Comparison of ENCODE assay signal across 12 mouse cellular contexts in the genomic region with DNA sequence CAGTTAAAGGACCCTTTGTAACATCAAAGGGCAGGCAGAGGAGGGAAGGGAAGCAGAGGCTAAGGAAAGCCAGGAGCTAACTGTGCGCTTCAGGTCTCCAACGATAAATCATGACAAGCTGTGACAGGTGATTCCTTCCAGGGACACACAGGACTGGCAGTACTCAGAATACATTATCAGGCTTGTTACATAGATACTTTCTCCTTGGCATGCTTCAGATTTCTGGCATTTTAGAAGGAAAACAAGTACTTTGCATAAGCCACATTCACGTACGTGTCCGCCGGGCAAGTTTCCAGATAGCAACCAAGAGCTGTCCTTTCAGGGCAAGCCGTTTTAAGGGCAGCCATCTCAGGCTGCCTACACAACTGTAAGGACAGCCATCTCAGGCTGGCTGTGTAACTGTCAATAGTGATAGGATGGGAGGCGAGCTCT. TPM values are rescaled to one million over a fixed set of nuclear protein-coding genes. Genes with fewer than 3 reads are reported as not detected.
A peak's percentile ranks its signal among the peaks of the same experiment; 100 is the strongest.
DNase-seq lines count a peak whose midpoint lies in the region; ATAC-seq lines count a peak whose summit lies in the region.
"Had no signal": no experiment of that assay in that cellular context is flagged by ENCODE, and none has a peak within 500 bp of the region (broad histone marks: within the 10 kb centered on the region; RNA-seq: fewer than 3 reads in every experiment).

No protein-coding gene starts in this region.

- peak; percentile 21 to 28 for DNase-seq in cerebellum, postnatal 14 days
- DNase-seq in cerebellum, adult 9-10 months: no peak
- DNase-seq in kidney, postnatal 36 days: peak; percentile 6 to 18
- DNase-seq in kidney, adult 11 months: no peak
- DNase-seq in embryo, embryonic 10 days (ENCODE audit: low spot score): peak; percentile 59
- peak; percentile 22 for DNase-seq in hindlimb bud, embryonic 11.5 days (ENCODE audit: extremely low spot score, low read depth, low spot score)
- DNase-seq in thymus, postnatal 14 days: no peak
- DNase-seq: cerebellum, postnatal 36 days; layer of hippocampus, adult 9-11 months had no signal

- ATAC-seq in erythroblast, adult 5-6 weeks (replicated peaks; ENCODE audit: low FRiP score, poor library complexity, severe bottlenecking): no peak
- ATAC-seq: forebrain, embryonic 13.5 days had no signal

RNA-seq across cellular contexts. Expression of gene Tgm3, which starts 56.9 kb away (rescaled TPM):
- 0.63 and 2.3 TPM in 2 replicates for total RNA-seq in erythroblast, adult 5-6 weeks (2015; ENCODE audit: low replicate concordance)
- total RNA-seq in erythroblast, adult 5-6 weeks (2017; ENCODE audit: low replicate concordance): 0.28 TPM in 1 of 2 replicates, not detected in the other
- total RNA-seq: liver, adult 2 months had no signal

Comparison
In these comparisons a context has a peak if more than half of its experiments do, and no peak if none do; other contexts are left out.
1. DNase-seq: peak in cerebellum, postnatal 14 days (2 of 2), kidney, postnatal 36 days (2 of 2), embryo, embryonic 10 days (single experiment) and hindlimb bud, embryonic 11.5 days (single experiment); none in cerebellum, adult 9-10 months (single experiment), kidney, adult 11 months (single experiment) and thymus, postnatal 14 days (single experiment).